Comparison of ENCODE assay signal across 8 mouse cellular contexts in the genomic region with DNA sequence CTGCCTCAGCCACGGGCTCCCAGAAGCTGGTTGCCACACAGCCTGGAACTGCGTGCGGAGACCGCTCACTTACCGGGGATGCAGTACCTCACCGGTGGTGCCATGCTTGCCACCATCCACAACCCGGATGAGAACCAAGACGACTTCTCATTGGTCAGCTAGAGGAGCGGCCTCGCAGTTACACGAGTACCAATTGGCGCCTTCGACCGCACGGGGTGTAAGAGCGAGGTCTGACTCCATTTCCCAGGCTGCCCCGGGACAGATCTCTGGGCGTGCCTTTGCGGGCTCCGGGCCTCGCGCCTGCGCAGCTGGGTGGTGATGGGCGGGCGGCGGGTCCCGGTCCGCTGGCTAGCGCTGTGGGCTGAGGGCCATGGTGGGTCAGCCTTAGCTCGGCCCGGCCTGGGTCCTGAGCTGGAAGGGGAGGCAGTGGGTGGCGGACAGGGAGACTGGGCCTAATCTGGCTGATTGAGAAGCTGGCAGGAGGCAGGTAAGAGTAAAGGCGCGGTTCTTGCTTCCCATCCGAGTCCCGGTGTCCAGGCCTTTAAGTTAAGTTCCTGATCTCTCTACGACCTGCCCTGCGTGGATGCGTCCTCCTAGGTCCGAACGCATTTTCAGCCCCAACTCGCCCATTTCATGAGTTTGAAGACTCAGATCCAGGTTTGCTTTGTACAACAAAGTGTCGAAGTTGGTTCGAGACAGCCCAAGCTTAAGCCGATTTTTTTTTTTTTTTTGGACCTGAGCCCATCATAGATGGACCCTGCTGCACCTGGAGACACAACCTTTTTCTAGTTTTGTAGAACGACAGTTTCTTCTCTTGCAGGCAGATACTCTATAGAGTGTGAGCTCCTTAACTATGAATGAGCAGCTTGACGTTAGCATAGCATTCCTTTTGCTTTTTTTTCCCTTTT. TPM values are rescaled to one million over a fixed set of nuclear protein-coding genes. Genes with fewer than 3 reads are reported as not detected.
DNase-seq lines count a peak whose midpoint lies in the region; ATAC-seq and TF ChIP-seq lines count a peak whose summit lies in the region.

A gene (minus strand): TSS at position 245 of the 908 bp plus-strand sequence.
A gene (plus strand): TSS at position 302 of the 908 bp plus-strand sequence.

- H3K4me3 ChIP-seq in bone marrow macrophage, adult 2 months (ENCODE audit: insufficient read depth, low read length): peak within 1 kb of the TSS; percentile 85
- H3K4me3 ChIP-seq in embryonic fibroblast, embryonic 13.5 days (ENCODE audit: insufficient read depth, low read length): peak within 1 kb of the TSS; percentile 85
- H3K4me3 ChIP-seq in kidney, embryonic 14.5 days (ENCODE audit: low read length): peak within 1 kb of the TSS; percentile 87
- H3K4me3 ChIP-seq in limb, embryonic 15.5 days: peak within 1 kb of the TSS; percentile 67

- H3K4me2 ChIP-seq in kidney, embryonic 14.5 days (replicated peaks; ENCODE audit: low read depth, low read length): peak within 1 kb of the TSS; percentile 66
- H3K4me2 ChIP-seq in limb, embryonic 15.5 days: peak within 1 kb of the TSS; percentile 72

- WGBS in kidney, embryonic 14.5 days: under 1% methylated on average over 47 of the region's 47 CpGs
- under 1% methylated on average over 47 of the region's 47 CpGs for WGBS in limb, embryonic 15.5 days

- TF ChIP-seq POLR2A in bone marrow macrophage, adult 2 months (IDR thresholded peaks at IDR 0.05; ENCODE audit: borderline replicate concordance, low read depth, low read length): no peak
- peak; percentile 72 for TF ChIP-seq POLR2A in embryonic fibroblast, embryonic 13.5 days (IDR thresholded peaks at IDR 0.05; ENCODE audit: low read depth, low read length)

- H3K9me3 ChIP-seq in kidney, embryonic 14.5 days (ENCODE audit: control insufficient read depth, low read length): no peaks in the 10 kb centered on the region
- no peaks in the 10 kb centered on the region for H3K9me3 ChIP-seq in limb, embryonic 15.5 days

- H3K9ac ChIP-seq in kidney, embryonic 14.5 days (ENCODE audit: low read depth, low read length): peak within 1 kb of the TSS; percentile 79
- H3K9ac ChIP-seq in limb, embryonic 15.5 days: peak within 1 kb of the TSS; percentile 73

- ATAC-seq in kidney, embryonic 14.5 days (ENCODE audit: low FRiP score, low TSS enrichment): peak; percentile 100
- peak; percentile 99 for ATAC-seq in limb, embryonic 15.5 days (ENCODE audit: insufficient number of reproducible peaks, low FRiP score, low TSS enrichment, low read depth)

- H3K27me3 ChIP-seq in kidney, embryonic 14.5 days (ENCODE audit: control insufficient read depth, insufficient read depth, low read length): no peaks in the 10 kb centered on the region
- H3K27me3 ChIP-seq in limb, embryonic 15.5 days: no peaks in the 10 kb centered on the region

- peak within 1 kb of the TSS; percentile 24 for H3K27ac ChIP-seq in bone marrow macrophage, adult 2 months (ENCODE audit: insufficient read depth, low read depth, low read length)
- peak within 1 kb of the TSS; percentile 7; the same call in 1 of the 2 replicates for H3K27ac ChIP-seq in embryonic fibroblast, embryonic 13.5 days (ENCODE audit: insufficient read depth, low read length)
- peak within 1 kb of the TSS; percentile 49; the same call in 1 of the 2 replicates for H3K27ac ChIP-seq in kidney, embryonic 14.5 days (ENCODE audit: low read depth, low read length)
- H3K27ac ChIP-seq in limb, embryonic 15.5 days: peak within 1 kb of the TSS; percentile 67; the same call in 1 of the 2 replicates

- DNase-seq in A20 (ENCODE audit: low read depth, low spot score): peak; percentile 97
- peak; percentile 99 to 100 for DNase-seq in heart, adult 9 months (ENCODE audit: low spot score in 2 of 2)
- peak; percentile 92 to 95 for DNase-seq in monocyte, adult 2 months (ENCODE audit: low read depth in 1 of 2, low spot score in 2 of 2)
- DNase-seq in spleen, postnatal 36 days (ENCODE audit: low spot score in 2 of 2): peak; percentile 98 to 99

- peaks cover 21% of the 10 kb centered on the region for H3K36me3 ChIP-seq in kidney, embryonic 14.5 days (ENCODE audit: control insufficient read depth, insufficient read depth, low read length)
- H3K36me3 ChIP-seq in limb, embryonic 15.5 days: peaks cover 25% of the 10 kb centered on the region

- H3K4me1 ChIP-seq in bone marrow macrophage, adult 2 months (ENCODE audit: control insufficient read depth, insufficient read depth, low read length): peaks cover 10% of the 10 kb centered on the region
- H3K4me1 ChIP-seq in embryonic fibroblast, embryonic 13.5 days (ENCODE audit: control insufficient read depth, insufficient read depth, low read length): peaks cover 6% of the 10 kb centered on the region; the same call in 1 of the 2 replicates
- H3K4me1 ChIP-seq in kidney, embryonic 14.5 days (ENCODE audit: control insufficient read depth, insufficient read depth, low read length): peaks cover 7% of the 10 kb centered on the region; the same call in 1 of the 2 replicates
- peaks cover 17% of the 10 kb centered on the region for H3K4me1 ChIP-seq in limb, embryonic 15.5 days

- no peak for TF ChIP-seq CTCF in bone marrow macrophage, adult 2 months (IDR thresholded peaks at IDR 0.05; ENCODE audit: low read depth, low read length)
- no peak for TF ChIP-seq CTCF in embryonic fibroblast, embryonic 13.5 days (IDR thresholded peaks at IDR 0.05; ENCODE audit: borderline replicate concordance, insufficient read depth, low read length)

RNA-seq across cellular contexts. Expression of the first gene that starts in this region (rescaled TPM):
- 17.8 and 19.0 TPM in 2 replicates for polyA plus RNA-seq in bone marrow macrophage, adult 2 months (2012; ENCODE audit: insufficient read depth, insufficient read length, missing spikeins)
- polyA plus RNA-seq in embryonic fibroblast, embryonic 13.5 days (2011; ENCODE audit: insufficient read length, low read depth, missing spikeins): 49.8 and 50.9 TPM in 2 replicates
- polyA plus RNA-seq in kidney, embryonic 14.5 days (2014; fragmentation: Nextera tagmentation; extraction: Ambion mirVana): 90.8 and 99.0 TPM in 2 replicates
- polyA plus RNA-seq in limb, embryonic 15.5 days (2015; fragmentation: Nextera tagmentation; extraction: Ambion mirVana): 70.4 and 70.7 TPM in 2 replicates

RNA-seq across cellular contexts. Expression of the second gene that starts in this region (rescaled TPM):
- 43.9 and 44.3 TPM in 2 replicates for polyA plus RNA-seq in bone marrow macrophage, adult 2 months (2012; ENCODE audit: insufficient read depth, insufficient read length, missing spikeins)
- polyA plus RNA-seq in embryonic fibroblast, embryonic 13.5 days (2011; ENCODE audit: insufficient read length, low read depth, missing spikeins): 65.7 and 89.8 TPM in 2 replicates
- polyA plus RNA-seq in kidney, embryonic 14.5 days (2014; fragmentation: Nextera tagmentation; extraction: Ambion mirVana): 60.9 and 68.9 TPM in 2 replicates
- 85.7 and 91.7 TPM in 2 replicates for polyA plus RNA-seq in limb, embryonic 15.5 days (2015; fragmentation: Nextera tagmentation; extraction: Ambion mirVana)

Comparison
In these comparisons a context has a peak if more than half of its experiments do, and no peak if none do; other contexts are left out.
1. Peak in every context shown above with its lines: DNase-seq, ATAC-seq, H3K4me3 ChIP-seq and H3K27ac ChIP-seq.
2. H3K27ac ChIP-seq: peak in every context shown above with its lines; median percentile 67 in limb, embryonic 15.5 days; 49 in kidney, embryonic 14.5 days; 24 in bone marrow macrophage, adult 2 months; 7 in embryonic fibroblast, embryonic 13.5 days.